Mouse (Mus musculus) adrenal gland (tissue): ENCODE results near the gene Csgalnact2.

Source experiments
- intact Hi-C: fragments of 180-260 bp; cut with DNase I; formaldehyde crosslinking; loops from one replicate; pipeline ENCODE4 v1.15.1; 2025
- microRNA-seq, 2 experiments: library from miRNA; unstranded; fragments of <30 nt; microRNA quantifications; one replicate each; pipeline ENCODE4; 2019

Gene Csgalnact2

DNA sequence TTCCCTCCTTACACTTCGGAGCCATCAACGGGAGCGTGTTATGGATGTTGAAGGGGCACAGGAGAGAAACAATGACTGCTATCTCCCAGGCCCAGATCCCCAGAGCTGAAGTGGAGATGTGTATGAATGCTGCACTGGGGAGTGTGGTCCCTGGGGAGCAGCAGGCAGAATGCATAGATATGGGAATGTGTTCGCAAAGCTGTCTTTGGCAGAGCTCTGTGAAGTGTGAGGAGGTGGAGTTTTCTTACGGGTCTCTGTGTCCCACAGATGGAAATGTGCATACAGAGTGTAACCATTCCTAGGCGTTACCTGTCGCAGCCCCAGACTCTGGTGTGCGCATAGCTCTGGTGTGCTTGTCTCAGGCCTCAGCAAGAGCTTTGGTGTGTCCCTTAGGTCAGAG, 62.2 kb downstream of the Csgalnact2 start:
- intact Hi-C loops: no loop called here

GRCm38 (mm10) chr6:118076256-118076655, 62.7 kb downstream of the Csgalnact2 start:
- intact Hi-C loops: no loop called here

- intact Hi-C loops: no loop called here
Measured at GRCm38 (mm10) chr6:118074151-118074550, 64.8 kb downstream of the Csgalnact2 start.

DNA sequence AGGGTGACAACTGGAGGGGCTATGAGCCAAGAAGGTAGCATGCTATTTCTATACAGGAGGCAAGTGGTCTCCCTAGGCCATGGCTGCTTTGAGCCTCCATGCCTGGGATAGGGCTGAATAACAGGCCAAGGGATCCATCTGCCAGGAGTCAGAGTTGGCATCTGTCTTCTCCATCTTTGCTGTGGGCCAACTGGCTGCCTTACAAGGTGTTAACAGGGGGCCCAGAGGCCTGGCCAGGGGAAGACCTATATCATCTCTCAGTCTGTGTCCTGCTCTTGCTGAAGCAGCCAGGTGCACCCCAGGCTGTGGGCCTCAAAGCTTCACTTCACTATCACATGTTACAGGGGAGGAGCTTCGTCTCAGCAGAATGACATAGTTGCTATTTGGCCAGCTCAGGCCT, 66.8 kb downstream of the Csgalnact2 start:
- intact Hi-C loops: no loop called here

GRCm38 (mm10) chr6:118071416-118071815, 67.5 kb downstream of the Csgalnact2 start:
- intact Hi-C loops: no loop called here

- intact Hi-C loops: no loop called here
Measured at GRCm38 (mm10) chr6:118071013-118071350, 68.0 kb downstream of the Csgalnact2 start.

GRCm38 (mm10) chr6:118070321-118071012, 68.5 kb downstream of the Csgalnact2 start:
- intact Hi-C loops: no loop called here

DNA sequence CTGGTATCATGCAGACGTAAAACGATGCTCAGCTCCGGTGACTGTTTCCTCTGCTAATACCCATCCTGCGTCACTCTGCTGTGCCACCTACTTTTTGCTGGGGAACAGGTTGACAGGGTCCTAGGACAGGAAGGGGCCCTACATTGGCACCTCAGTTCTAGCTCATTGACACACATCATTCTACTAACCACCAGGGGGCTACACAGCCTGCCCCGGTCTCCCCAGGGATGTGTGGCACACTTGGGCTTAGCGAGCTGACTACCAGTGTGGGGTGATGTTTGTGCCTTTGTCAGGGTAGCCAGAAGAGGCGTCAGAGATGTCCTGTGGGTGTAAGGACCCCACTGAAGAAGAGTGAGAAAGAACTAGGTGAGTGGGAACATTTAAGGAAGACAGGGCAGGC, 71.2 kb downstream of the Csgalnact2 start:
- intact Hi-C loops: no loop called here

DNA sequence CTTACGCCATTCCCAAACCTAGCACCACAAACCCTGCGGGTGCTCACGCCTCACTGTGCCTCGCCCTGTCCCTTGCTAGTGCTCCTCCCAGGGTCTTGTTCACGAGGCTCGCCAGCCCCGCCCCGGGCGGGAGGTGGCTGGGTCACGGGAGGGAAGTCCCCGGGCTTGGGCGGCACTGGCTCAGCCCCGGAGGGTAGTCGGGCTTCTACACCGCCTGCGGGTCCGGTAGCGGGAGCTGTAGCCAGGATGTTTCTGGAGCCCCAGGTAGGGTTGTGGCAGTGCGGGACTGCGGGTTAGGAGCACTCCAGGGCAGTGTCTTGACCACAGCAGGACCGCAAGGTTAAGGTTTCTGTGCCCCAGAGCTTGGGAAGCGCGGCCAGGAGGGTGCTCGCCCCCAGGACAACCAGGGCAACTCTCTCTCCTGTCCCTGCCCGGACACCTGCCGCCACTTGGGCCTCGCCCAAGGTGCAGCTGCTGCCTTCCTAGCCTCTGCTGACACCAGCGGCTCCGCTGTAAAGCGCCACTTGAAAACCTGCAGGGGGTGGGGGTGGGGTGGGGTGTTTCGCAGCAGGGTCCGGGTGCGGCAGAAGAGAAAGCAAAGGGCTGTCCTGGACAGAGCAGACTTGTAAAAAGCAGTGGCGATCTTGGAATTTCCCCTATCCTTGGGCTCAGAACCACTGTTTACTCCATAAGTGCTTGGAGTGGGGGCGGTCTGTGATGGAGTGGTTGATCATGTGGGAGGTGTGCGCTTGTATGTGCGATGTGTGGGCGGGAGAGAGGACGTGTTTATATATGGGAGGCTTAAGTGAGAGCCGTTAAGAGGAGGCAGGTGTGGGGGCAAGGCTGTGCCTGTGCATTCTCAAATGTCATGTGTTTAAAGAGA, 72.5 kb downstream of the Csgalnact2 start:
- intact Hi-C loops: no loop called here

- intact Hi-C loops: no loop called here
Measured at GRCm38 (mm10) chr6:118065837-118066198, 73.1 kb downstream of the Csgalnact2 start.

DNA sequence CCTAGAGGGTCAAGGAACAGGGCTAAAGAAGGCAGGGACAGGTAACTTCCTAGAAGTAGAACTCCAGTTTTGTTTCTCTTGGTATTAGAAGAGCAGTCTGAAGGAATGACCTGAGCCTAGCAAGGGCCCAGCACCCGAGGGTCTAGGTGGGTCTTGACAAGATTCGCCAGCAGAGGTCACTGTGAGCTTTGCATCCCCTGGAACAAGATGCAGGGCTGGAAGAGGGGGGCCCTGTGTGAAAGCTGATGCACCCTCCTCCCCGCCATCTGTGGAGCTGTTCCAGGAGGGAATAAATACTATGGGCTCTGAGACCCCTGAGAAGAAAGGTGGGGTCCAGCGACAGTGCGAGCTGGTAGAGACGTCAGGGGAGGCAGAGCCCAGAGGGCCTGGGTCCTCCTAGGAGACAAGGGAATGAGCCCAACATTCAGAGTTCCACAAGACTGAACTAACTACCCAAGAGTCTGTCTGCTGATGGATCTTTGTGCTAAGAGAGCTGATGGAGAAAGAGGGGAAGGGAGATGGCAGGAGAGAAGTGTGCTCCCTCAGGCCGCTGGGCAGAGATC, 73.9 kb downstream of the Csgalnact2 start:
- intact Hi-C loops: no loop called here

DNA sequence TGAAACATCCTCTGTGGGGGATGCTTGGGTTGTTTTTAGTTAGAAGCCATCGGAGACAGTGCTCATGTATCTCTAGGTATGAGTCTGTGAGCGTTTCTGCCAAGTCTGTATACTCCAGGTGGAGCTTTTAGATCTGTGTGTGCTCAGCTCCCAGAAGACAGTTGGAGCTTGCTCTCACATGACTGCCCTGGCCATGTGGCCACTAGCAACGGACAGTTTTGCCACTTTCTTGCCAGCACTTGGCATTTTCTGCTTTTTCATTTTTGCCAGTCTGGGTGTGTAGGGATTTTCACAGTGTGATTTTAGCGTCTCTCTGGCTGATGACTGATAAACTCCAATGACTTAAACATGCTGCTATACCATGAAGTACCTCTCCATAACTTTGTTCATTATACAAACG, 75.7 kb downstream of the Csgalnact2 start:
- intact Hi-C loops: no loop called here

- intact Hi-C loops: no loop called here
Measured at GRCm38 (mm10) chr6:118061266-118061665, 77.7 kb downstream of the Csgalnact2 start.

Small RNA genes within 50 kb of the gene (microRNA-seq; reads per million reads assigned to microRNA genes)
- gene Mir7044: 0.49 to 0.69 reads per million in 2 experiments
